Comparison of ENCODE assay signal across 8 mouse cellular contexts in the genomic region with DNA sequence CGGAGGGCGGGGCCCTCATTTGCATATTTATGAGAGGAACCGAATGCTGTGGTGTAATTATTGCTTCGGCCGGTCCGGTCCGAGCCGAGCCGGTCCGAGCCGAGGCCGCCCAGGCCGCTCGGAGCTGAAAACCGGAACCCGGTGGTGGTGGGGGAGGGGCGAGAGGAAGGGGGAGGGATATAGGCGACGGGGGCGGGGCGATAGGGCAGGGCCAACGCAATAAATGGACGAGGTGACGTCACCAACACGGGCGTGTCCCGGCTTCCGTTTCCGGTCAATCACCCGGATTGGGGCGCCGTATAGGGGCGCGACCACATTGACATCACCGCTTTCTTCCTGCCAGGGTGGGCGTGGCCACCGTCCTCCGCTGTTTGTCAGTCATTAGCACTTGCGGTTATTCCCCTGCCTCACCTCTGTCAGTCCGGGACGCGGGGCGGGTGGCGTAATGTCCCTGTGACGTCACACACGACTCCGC. TPM values are rescaled to one million over a fixed set of nuclear protein-coding genes. Genes with fewer than 3 reads are reported as not detected.
A peak's percentile ranks its signal among the peaks of the same experiment; 100 is the strongest.
DNase-seq lines count a peak whose midpoint lies in the region; ATAC-seq and TF ChIP-seq lines count a peak whose summit lies in the region.

No protein-coding gene starts in this region.

- under 1% methylated on average over 45 of the region's 47 CpGs for WGBS in forebrain, embryonic 14.5 days
- under 1% methylated on average over 47 of the region's 47 CpGs for WGBS in large intestine, adult 2 months
- WGBS in liver, embryonic 16.5 days (ENCODE audit: insufficient replicate concordance) = under 1% methylated on average over 47 of the region's 47 CpGs
- under 1% methylated on average over 47 of the region's 47 CpGs for WGBS in neural tube, embryonic 12.5 days
- WGBS in stomach, postnatal 0 days = under 1% methylated on average over 41 of the region's 47 CpGs

- intact Hi-C loops in heart, postnatal 14 days (cut with DNase I) = loop anchor here (5.0 kb wide), 1 partner anchor 148 kb away; no protein-coding TSS in a partner anchor

- H3K4me1 ChIP-seq in E14TG2a.4 (replicated peaks; ENCODE audit: low read depth, low read length) = peaks cover 4% of the 10 kb centered on the region
- H3K4me1 ChIP-seq in forebrain, embryonic 14.5 days (ENCODE audit: control insufficient read depth, insufficient read depth, low read length) = no peaks in the 10 kb centered on the region
- H3K4me1 ChIP-seq in liver, embryonic 16.5 days (ENCODE audit: control insufficient read depth, low read depth, low read length) = peaks cover 18% of the 10 kb centered on the region
- H3K4me1 ChIP-seq in neural tube, embryonic 12.5 days = peaks cover 5% of the 10 kb centered on the region; the same call in 1 of the 2 replicates
- no peaks in the 10 kb centered on the region for H3K4me1 ChIP-seq in stomach, postnatal 0 days (replicated peaks; ENCODE audit: control insufficient read depth, insufficient read depth)

- H3K9me3 ChIP-seq in E14TG2a.4 (ENCODE audit: low read length) = no peaks in the 10 kb centered on the region
- H3K9me3 ChIP-seq in forebrain, embryonic 14.5 days (replicated peaks; ENCODE audit: control insufficient read depth, low read length) = no peaks in the 10 kb centered on the region
- no peaks in the 10 kb centered on the region for H3K9me3 ChIP-seq in liver, embryonic 16.5 days (replicated peaks; ENCODE audit: control insufficient read depth, low read length)
- no peaks in the 10 kb centered on the region for H3K9me3 ChIP-seq in neural tube, embryonic 12.5 days
- H3K9me3 ChIP-seq in stomach, postnatal 0 days (ENCODE audit: control insufficient read depth, low read length) = no peaks in the 10 kb centered on the region

- ATAC-seq in forebrain, embryonic 14.5 days = peak; percentile 28
- 0 out of 2 replicates have a peak, but pooled peaks have one; percentile 0 for ATAC-seq in liver, embryonic 16.5 days (ENCODE audit: low read depth)
- ATAC-seq in neural tube, embryonic 12.5 days (ENCODE audit: low FRiP score, low read depth) = peak; percentile 41
- peak; percentile 33 for ATAC-seq in stomach, postnatal 0 days (ENCODE audit: low FRiP score, low TSS enrichment)

- H3K4me3 ChIP-seq in E14TG2a.4 (replicated peaks; ENCODE audit: low read length) = peak overlapping the region; percentile 86
- H3K4me3 ChIP-seq in forebrain, embryonic 14.5 days (ENCODE audit: low read depth, low read length) = peak overlapping the region; percentile 71
- H3K4me3 ChIP-seq in liver, embryonic 16.5 days (ENCODE audit: low read depth, low read length) = peak overlapping the region; percentile 80
- H3K4me3 ChIP-seq in neural tube, embryonic 12.5 days = peak overlapping the region; percentile 68
- H3K4me3 ChIP-seq in stomach, postnatal 0 days (ENCODE audit: low read depth, low read length) = peak overlapping the region; percentile 62

- peak overlapping the region; percentile 66 for H3K9ac ChIP-seq in forebrain, embryonic 14.5 days (ENCODE audit: low read length)
- peak overlapping the region; percentile 47 for H3K9ac ChIP-seq in liver, embryonic 16.5 days (ENCODE audit: low read depth, low read length)
- H3K9ac ChIP-seq in neural tube, embryonic 12.5 days = peak overlapping the region; percentile 65
- peak overlapping the region; percentile 76 for H3K9ac ChIP-seq in stomach, postnatal 0 days (ENCODE audit: low read length)

- peak; percentile 67 for DNase-seq in c-Kit-positive CD71-positive TER-119-positive erythroid progenitor cells, embryonic 14.5 days (ENCODE audit: low spot score)
- DNase-seq in forebrain, embryonic 14.5 days (ENCODE audit: low spot score) = peak; percentile 97
- peak; percentile 93 to 96 for DNase-seq in heart, postnatal 14 days
- DNase-seq in large intestine, adult 2 months (ENCODE audit: low read depth, low spot score) = peak; percentile 64
- DNase-seq in stomach, postnatal 0 days (ENCODE audit: low spot score) = peak; percentile 96

- H3K4me2 ChIP-seq in forebrain, embryonic 14.5 days (ENCODE audit: low read length) = peak overlapping the region; percentile 63
- H3K4me2 ChIP-seq in liver, embryonic 16.5 days (ENCODE audit: low read depth, low read length) = peak overlapping the region; percentile 95
- H3K4me2 ChIP-seq in neural tube, embryonic 12.5 days (replicated peaks) = peak overlapping the region; percentile 68
- H3K4me2 ChIP-seq in stomach, postnatal 0 days (replicated peaks; ENCODE audit: low read depth) = peak overlapping the region; percentile 64

- H3K27me3 ChIP-seq in E14TG2a.4 (ENCODE audit: insufficient read depth, low read length) = no peaks in the 10 kb centered on the region
- H3K27me3 ChIP-seq in forebrain, embryonic 14.5 days (replicated peaks; ENCODE audit: control insufficient read depth, insufficient read depth, low read length) = no peaks in the 10 kb centered on the region
- no peaks in the 10 kb centered on the region for H3K27me3 ChIP-seq in liver, embryonic 16.5 days (ENCODE audit: control insufficient read depth, insufficient read depth, low read depth, low read length)
- no peaks in the 10 kb centered on the region for H3K27me3 ChIP-seq in neural tube, embryonic 12.5 days (replicated peaks)
- H3K27me3 ChIP-seq in stomach, postnatal 0 days (ENCODE audit: control insufficient read depth, insufficient read depth, low read length) = no peaks in the 10 kb centered on the region

- no peak for TF ChIP-seq EP300 in stomach, postnatal 0 days (optimal IDR thresholded peaks at IDR 0.05)

- H3K36me3 ChIP-seq in E14TG2a.4 (ENCODE audit: insufficient read depth, low read length) = no peaks in the 10 kb centered on the region
- no peaks in the 10 kb centered on the region for H3K36me3 ChIP-seq in forebrain, embryonic 14.5 days (ENCODE audit: control insufficient read depth, insufficient read depth, low read length)
- no peaks in the 10 kb centered on the region for H3K36me3 ChIP-seq in liver, embryonic 16.5 days (ENCODE audit: control insufficient read depth, insufficient read depth)
- H3K36me3 ChIP-seq in neural tube, embryonic 12.5 days = no peaks in the 10 kb centered on the region
- no peaks in the 10 kb centered on the region for H3K36me3 ChIP-seq in stomach, postnatal 0 days (ENCODE audit: control insufficient read depth, insufficient read depth, low read length)

- peak overlapping the region; percentile 96 for H3K27ac ChIP-seq in forebrain, embryonic 14.5 days (ENCODE audit: low read depth, low read length)
- H3K27ac ChIP-seq in liver, embryonic 16.5 days (ENCODE audit: low read length) = peak overlapping the region; percentile 97
- peak overlapping the region; percentile 57; the same call in 1 of the 2 replicates for H3K27ac ChIP-seq in neural tube, embryonic 12.5 days
- H3K27ac ChIP-seq in stomach, postnatal 0 days (replicated peaks) = peak overlapping the region; percentile 99

- TF ChIP-seq CTCF in E14TG2a.4 (conservative IDR thresholded peaks at IDR 0.05; ENCODE audit: low read length) = no peak
- TF ChIP-seq CTCF in stomach, postnatal 0 days (IDR thresholded peaks at IDR 0.05; ENCODE audit: low read depth) = no peak

RNA-seq across cellular contexts. Expression of gene Ppp2r3d, which starts 51.2 kb away (rescaled TPM):
- polyA plus RNA-seq in forebrain, embryonic 14.5 days (2014; fragmentation: Nextera tagmentation; extraction: Ambion mirVana) = 109 and 139 TPM in 2 replicates
- total RNA-seq in heart, postnatal 14 days (2021) = 100 to 1,000 TPM; 117 to 121 TPM
- 146 and 147 TPM in 2 replicates for polyA plus RNA-seq in large intestine, adult 2 months (2012; rRNA removed)
- 25.9 and 31.4 TPM in 2 replicates for polyA plus RNA-seq in liver, embryonic 16.5 days (2015; fragmentation: Nextera tagmentation; extraction: Ambion mirVana)
- polyA plus RNA-seq in neural tube, embryonic 12.5 days (2016; fragmentation: Nextera tagmentation; extraction: Ambion mirVana) = 194 and 199 TPM in 2 replicates
- 78.9 and 88.2 TPM in 2 replicates for polyA plus RNA-seq in stomach, postnatal 0 days (2015; fragmentation: Nextera tagmentation; extraction: Ambion mirVana)

Comparison
In these comparisons a context has a peak if more than half of its experiments do, and no peak if none do; other contexts are left out.
1. Peak in every context shown above with its lines: DNase-seq, ATAC-seq, H3K4me3 ChIP-seq and H3K27ac ChIP-seq.